Mouse (Mus musculus) liver, embryonic 14.5 days (tissue): ENCODE results near the gene Klf1. TPM values are rescaled to one million over a fixed set of nuclear protein-coding genes. Genes with fewer than 3 reads are reported as not detected.

ENCODE experiments used
- ATAC-seq: fragments of 200-750 bp; cut with Nextera tagmentation; 2 replicates; pipeline ENCODE4 v1.8.0; 2017; ENCODE audit warnings: moderate number of reproducible peaks, mild to moderate bottlenecking, moderate library complexity; ENCODE audit not compliant: insufficient read depth
- DNase-seq, 3 experiments: peaks; one replicate each; pipeline ENCODE4 v3.0.0-alpha.2; 2012 to 2013; ENCODE audit warnings: low read depth in 3 of 3, low spot score in 3 of 3
- H3K27ac ChIP-seq: fragments of 300-500 bp; sonication (generic); 2 replicates; pipeline ENCODE4 v1.5.1; 2014; ENCODE audit warnings: moderate library complexity, mild to moderate bottlenecking, control low read depth, inconsistent platforms
- H3K27me3 ChIP-seq: fragments of 300-500 bp; sonication (generic); 2 replicates; pipeline ENCODE4 v1.6.1; 2014; ENCODE audit warnings: mild to moderate bottlenecking, low read length, moderate library complexity; ENCODE audit not compliant: control insufficient read depth, insufficient read depth
- H3K36me3 ChIP-seq: fragments of 300-500 bp; sonication (generic); replicated peaks from 2 replicates; pipeline ENCODE4 v1.6.1; 2014; ENCODE audit warnings: low read depth; ENCODE audit not compliant: control insufficient read depth, insufficient read depth
- H3K4me1 ChIP-seq, 2 experiments: fragments of 200-500 bp in 1 of 2; fragments of 300-500 bp in 1 of 2; sonication (generic) in 1 of 2; replicated peaks; 2 replicates each; pipeline ENCODE4 v1.6.1; 2012 to 2014; ENCODE audit warnings: antibody characterized with exemption in 1 of 2, inconsistent platforms in 1 of 2, low read length in 1 of 2; ENCODE audit not compliant: control insufficient read depth in 2 of 2, insufficient read depth in 2 of 2
- H3K4me2 ChIP-seq: fragments of 300-500 bp; sonication (generic); 2 replicates; pipeline ENCODE4 v1.6.1; 2014; ENCODE audit warnings: low read depth, mild to moderate bottlenecking, control low read depth, moderate library complexity
- H3K4me3 ChIP-seq, 2 experiments: fragments of 200-500 bp in 1 of 2; fragments of 300-500 bp in 1 of 2; sonication (generic) in 1 of 2; 2 replicates each; pipeline ENCODE4 v1.5.1; 2012 to 2014; ENCODE audit warnings: low read depth in 2 of 2, low read length in 2 of 2, mild to moderate bottlenecking in 2 of 2, control low read depth in 1 of 2, inconsistent platforms in 1 of 2, moderate library complexity in 1 of 2; ENCODE audit not compliant: insufficient read depth in 1 of 2
- H3K9ac ChIP-seq: fragments of 300-500 bp; sonication (generic); replicated peaks from 2 replicates; pipeline ENCODE4 v1.6.1; 2014; ENCODE audit warnings: mild to moderate bottlenecking, control low read depth, moderate library complexity
- H3K9me3 ChIP-seq: fragments of 300-500 bp; sonication (generic); 2 replicates; pipeline ENCODE4 v1.6.1; 2016; ENCODE audit warnings: low read length, mixed read lengths; ENCODE audit not compliant: control insufficient read depth
- CTCF ChIP-seq: IDR thresholded peaks from 2 replicates; pipeline ENCODE4 v1.5.1; 2016; ENCODE audit warnings: antibody characterized with exemption, low read depth, control low read depth
- EP300 ChIP-seq: IDR thresholded peaks from 2 replicates; pipeline ENCODE4 v1.6.1; 2016; ENCODE audit warnings: antibody characterized with exemption, low read depth
- WGBS: fragments of 180-500 bp; shearing (Covaris S2); extraction: QIAGEN DNeasy Blood & Tissue Kit; methylation state at CpG from one replicate; pipeline ENCODE4 v1.1.7; 2014; ENCODE audit not compliant: insufficient replicate concordance; 5-methylcytosine and 5-hydroxymethylcytosine counted together
- polyA plus RNA-seq, 2 experiments: library from polyadenylated mRNA; depleted of rRNA in 1 of 2; stranded (reverse) in 1 of 2; unstranded in 1 of 2; fragments of >200 nt; fragmentation: Nextera tagmentation in 1 of 2; extraction: Ambion mirVana in 1 of 2; gene quantifications; 2 replicates each; pipeline versions ENCODE4 v1.2.1 to v1.2.3; 2012 to 2014

Klf1 gene
- polyA plus RNA-seq, 2 experiments: 209 to 522 TPM

GRCm38 (mm10) chr8:84884728-84885127 lies 17.0 kb upstream of the Klf1 start:
- H3K4me3 ChIP-seq: no peak overlapping the region
- 47% methylated on average over 4 of the region's 4 CpGs for WGBS
- H3K4me2 ChIP-seq: no peak overlapping the region
- DNase-seq (no peak), ATAC-seq (no peak)
- H3K27me3 ChIP-seq: no peaks in the 10 kb centered on the region
- no peaks in the 10 kb centered on the region; a peak in 2 of 4 replicates for H3K4me1 ChIP-seq
- no peak overlapping the region; the same call in 1 of the 2 replicates for H3K9ac ChIP-seq
- no peak overlapping the region for H3K27ac ChIP-seq
- peaks cover 35% of the 10 kb centered on the region for H3K36me3 ChIP-seq
- no peak for TF ChIP-seq EP300
- no peak for TF ChIP-seq CTCF
- H3K9me3 ChIP-seq: no peaks in the 10 kb centered on the region

- DNase-seq (no peak), ATAC-seq (no peak)
- H3K27me3 ChIP-seq: no peaks in the 10 kb centered on the region
- no peak overlapping the region for H3K4me2 ChIP-seq
- WGBS: 93% methylated on average over 3 of the region's 3 CpGs
- peaks cover 3 to 13% of the 10 kb centered on the region in 2 experiments for H3K4me1 ChIP-seq
- H3K9me3 ChIP-seq: no peaks in the 10 kb centered on the region
- H3K9ac ChIP-seq: no peak overlapping the region
- no peak overlapping the region for H3K27ac ChIP-seq
- TF ChIP-seq CTCF (no peak), EP300 (no peak)
- peaks cover 42% of the 10 kb centered on the region for H3K36me3 ChIP-seq
- H3K4me3 ChIP-seq: no peak overlapping the region
These were observed 13.4 kb upstream of the Klf1 start for GRCm38 (mm10) chr8:84888280-84888679.

GRCm38 (mm10) chr8:84889141-84889540 lies 12.6 kb upstream of the Klf1 start:
- Histone ChIP-seq H3K27me3 (no peaks in the 10 kb centered on the region), H3K4me3 (no peak overlapping the region), H3K9me3 (no peaks in the 10 kb centered on the region), H3K9ac (no peak overlapping the region), H3K4me1 (peaks cover 3 to 15% of the 10 kb centered on the region in 2 experiments), H3K27ac (no peak overlapping the region), H3K36me3 (peaks cover 42% of the 10 kb centered on the region), H3K4me2 (no peak overlapping the region)
- DNase-seq (no peak), ATAC-seq (no peak)
- 76% methylated on average over 1 of the region's 1 CpGs for WGBS
- TF ChIP-seq CTCF (no peak), EP300 (no peak)

- 15% methylated on average over 31 of the region's 31 CpGs for WGBS
- Histone ChIP-seq H3K9ac (peak overlapping the region; percentile 59), H3K27ac (peak overlapping the region; percentile 38)
These were observed 8.6 kb upstream of the Klf1 start for GRCm38 (mm10) chr8:84892993-84893708.

GRCm38 (mm10) chr8:84893709-84894134 lies 8.0 kb upstream of the Klf1 start, which contains the start of gene Gcdh:
TSS of gene Gcdh (minus strand) at chr8:84893921.
- ATAC-seq (peak; percentile 96), DNase-seq (peak; percentile 95 to 97 (median 96))
- WGBS: 0% methylated on average over 11 of the region's 11 CpGs
- H3K36me3 ChIP-seq: peaks cover 11% of the 10 kb centered on the region; the same call in 1 of the 2 replicates
- no peaks in the 10 kb centered on the region for H3K27me3 ChIP-seq
- peak within 1 kb of the TSS; percentile 68 to 78 for H3K4me3 ChIP-seq
- H3K9me3 ChIP-seq: no peaks in the 10 kb centered on the region
- peaks cover 3 to 22% of the 10 kb centered on the region in 2 experiments for H3K4me1 ChIP-seq
- H3K9ac ChIP-seq: peak within 1 kb of the TSS; percentile 59
- TF ChIP-seq CTCF (no peak; the same call in 1 of the 2 replicates), EP300 (no peak)
- H3K27ac ChIP-seq: peak within 1 kb of the TSS; percentile 38
- H3K4me2 ChIP-seq: peak within 1 kb of the TSS; percentile 84

More at GRCm38 (mm10) chr8:84892993-84893708, 8.6 kb upstream of the Klf1 start:
- Histone ChIP-seq H3K4me2 (peak overlapping the region; percentile 84), H3K9me3 (no peaks in the 10 kb centered on the region), H3K27me3 (no peaks in the 10 kb centered on the region), H3K36me3 (peaks cover 17% of the 10 kb centered on the region), H3K4me3 (peak overlapping the region; percentile 68 to 78), H3K4me1 (peaks cover 3 to 21% of the 10 kb centered on the region in 2 experiments)
- no peak for TF ChIP-seq EP300
- no peak for TF ChIP-seq CTCF
- ATAC-seq (peak; percentile 17; the same call in 1 of the 2 replicates), DNase-seq (no peak)
